Mouse (Mus musculus) thymus, adult 2 months (tissue): Measurements from ENCODE around the gene Supt20.

Experiments used
- CTCF ChIP-seq: fragments of 200-500 bp; IDR thresholded peaks from 2 replicates; pipeline ENCODE4 v1.5.1; 2012; ENCODE audit warnings: mild to moderate bottlenecking, control low read depth, low read length, moderate library complexity, borderline replicate concordance; ENCODE audit not compliant: control insufficient read depth, poor library complexity, insufficient read depth; ENCODE audit errors: extremely low read depth
- POLR2A ChIP-seq: fragments of 200-500 bp; IDR thresholded peaks from 2 replicates; pipeline ENCODE4 v1.6.1; 2012; ENCODE audit warnings: mild to moderate bottlenecking, low read length, control low read depth, moderate library complexity; ENCODE audit not compliant: control insufficient read depth, poor library complexity, insufficient read depth; ENCODE audit errors: extremely low read depth

GRCm38 (mm10) chr3:54769349-54770275 is 77.0 kb downstream of the Supt20 start:
- TF ChIP-seq CTCF (no peak), POLR2A (no peak)
